In the genomic region with DNA sequence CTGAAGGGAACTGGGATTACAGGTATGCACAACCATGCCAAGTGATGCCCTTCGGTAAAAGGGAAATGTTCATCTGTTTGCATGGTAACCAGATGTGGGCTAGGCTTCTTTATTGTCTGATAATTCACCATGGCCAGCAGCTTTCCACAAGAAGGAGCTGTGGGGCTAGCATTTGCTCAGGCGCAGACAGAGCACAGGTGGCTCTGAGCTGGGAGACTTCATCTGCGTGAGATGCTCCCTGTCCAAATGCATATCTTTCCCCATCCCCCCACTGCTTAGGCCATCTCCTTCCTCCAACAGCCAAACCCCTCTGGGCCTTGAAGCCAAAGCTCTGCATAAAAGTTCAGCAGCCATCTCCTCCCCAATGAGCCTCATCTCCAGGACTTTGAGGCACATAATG, we compare ENCODE assay signal across 11 mouse cellular contexts. TPM values are rescaled to one million over a fixed set of nuclear protein-coding genes. Genes with fewer than 3 reads are reported as not detected.
DNase-seq lines count a peak whose midpoint lies in the region; ATAC-seq lines count a peak whose summit lies in the region.
"Had no signal": no experiment of that assay in that cellular context is flagged by ENCODE, and none has a peak within 500 bp of the region (broad histone marks: within the 10 kb centered on the region; RNA-seq: fewer than 3 reads in every experiment).

No protein-coding gene starts in this region.

- H3K9ac ChIP-seq in hindbrain, embryonic 14.5 days, result no peak overlapping the region
- no peak overlapping the region for H3K9ac ChIP-seq in embryonic facial prominence, embryonic 15.5 days
- no peak overlapping the region for H3K9ac ChIP-seq in midbrain, embryonic 15.5 days

- WGBS in hindbrain, embryonic 10.5 days, result 29% methylated on average over 3 of the region's 3 CpGs
- 24% methylated on average over 3 of the region's 3 CpGs for WGBS in hindbrain, embryonic 14.5 days
- 14% methylated on average over 3 of the region's 3 CpGs for WGBS in embryonic facial prominence, embryonic 15.5 days
- WGBS in midbrain, embryonic 15.5 days, result 15% methylated on average over 3 of the region's 3 CpGs

- H3K27me3 ChIP-seq in hindbrain, embryonic 10.5 days (ENCODE audit: insufficient read depth, poor library complexity, severe bottlenecking), result no peaks in the 10 kb centered on the region
- H3K27me3 ChIP-seq in hindbrain, embryonic 14.5 days (ENCODE audit: control insufficient read depth, insufficient read depth, low read length), result no peaks in the 10 kb centered on the region
- H3K27me3 ChIP-seq in embryonic facial prominence, embryonic 15.5 days, result no peaks in the 10 kb centered on the region
- no peaks in the 10 kb centered on the region for H3K27me3 ChIP-seq in midbrain, embryonic 15.5 days (replicated peaks)

- H3K9me3 ChIP-seq in hindbrain, embryonic 10.5 days, result no peaks in the 10 kb centered on the region
- H3K9me3 ChIP-seq in hindbrain, embryonic 14.5 days (ENCODE audit: control insufficient read depth, low read length), result no peaks in the 10 kb centered on the region
- H3K9me3 ChIP-seq in embryonic facial prominence, embryonic 15.5 days (replicated peaks), result no peaks in the 10 kb centered on the region
- no peaks in the 10 kb centered on the region for H3K9me3 ChIP-seq in midbrain, embryonic 15.5 days

- no peak overlapping the region for H3K4me3 ChIP-seq in hindbrain, embryonic 10.5 days
- no peak overlapping the region for H3K4me3 ChIP-seq in hindbrain, embryonic 14.5 days (replicated peaks; ENCODE audit: low read length)
- H3K4me3 ChIP-seq in embryonic facial prominence, embryonic 15.5 days (replicated peaks), result no peak overlapping the region
- no peak overlapping the region for H3K4me3 ChIP-seq in midbrain, embryonic 15.5 days

- peaks cover 98% of the 10 kb centered on the region for H3K4me1 ChIP-seq in hindbrain, embryonic 10.5 days (replicated peaks)
- peaks cover 68% of the 10 kb centered on the region for H3K4me1 ChIP-seq in hindbrain, embryonic 14.5 days (replicated peaks; ENCODE audit: control insufficient read depth, insufficient read depth, low read length)
- H3K4me1 ChIP-seq in embryonic facial prominence, embryonic 15.5 days, result peaks cover 93% of the 10 kb centered on the region
- H3K4me1 ChIP-seq in midbrain, embryonic 15.5 days, result peaks cover 59% of the 10 kb centered on the region

- intact Hi-C loops in left cerebral cortex, postnatal 10 days (cut with DNase I), result no loop called here
- intact Hi-C loops in heart, postnatal 14 days (cut with DNase I), result no loop called here

- ATAC-seq in hindbrain, embryonic 14.5 days (ENCODE audit: low FRiP score), result no peak
- ATAC-seq in embryonic facial prominence, embryonic 15.5 days (ENCODE audit: insufficient number of reproducible peaks, low FRiP score, low TSS enrichment, low read depth), result no peak
- peak; percentile 25; the same call in 1 of the 2 replicates for ATAC-seq in midbrain, embryonic 15.5 days (replicated peaks)

- DNase-seq in hindbrain, embryonic 10.5 days (ENCODE audit: low spot score), result no peak
- no peak for DNase-seq in hindbrain, embryonic 14.5 days (ENCODE audit: low spot score)
- peak; percentile 67 for DNase-seq in cerebellum, adult 9-11 months
- DNase-seq in left cerebral cortex, postnatal 10 days (ENCODE audit: extremely low spot score in 1 of 2, low spot score in 2 of 2), result no peak
- DNase-seq in heart, postnatal 14 days, result no peak
- no peak for DNase-seq in thymus, adult 18-20 months
- DNase-seq: gastrocnemius, postnatal 25 days; lung, postnatal 14 days had no signal

- H3K36me3 ChIP-seq in hindbrain, embryonic 10.5 days, result peaks cover 21% of the 10 kb centered on the region
- no peaks in the 10 kb centered on the region for H3K36me3 ChIP-seq in hindbrain, embryonic 14.5 days (replicated peaks; ENCODE audit: control insufficient read depth, insufficient read depth)
- H3K36me3 ChIP-seq in embryonic facial prominence, embryonic 15.5 days, result peaks cover 3% of the 10 kb centered on the region; the same call in 1 of the 2 replicates
- no peaks in the 10 kb centered on the region for H3K36me3 ChIP-seq in midbrain, embryonic 15.5 days (replicated peaks)

- H3K4me2 ChIP-seq in hindbrain, embryonic 14.5 days (replicated peaks), result no peak overlapping the region
- H3K4me2 ChIP-seq in embryonic facial prominence, embryonic 15.5 days (replicated peaks), result no peak overlapping the region
- peak overlapping the region; percentile 8; the same call in 1 of the 2 replicates for H3K4me2 ChIP-seq in midbrain, embryonic 15.5 days

- H3K27ac ChIP-seq in hindbrain, embryonic 10.5 days, result 0 out of 2 replicates have a peak overlapping the region, but pooled peaks have one; percentile 57
- no peak overlapping the region for H3K27ac ChIP-seq in hindbrain, embryonic 14.5 days
- H3K27ac ChIP-seq in embryonic facial prominence, embryonic 15.5 days (replicated peaks), result peak overlapping the region; percentile 80
- peak overlapping the region; percentile 41; the same call in 1 of the 2 replicates for H3K27ac ChIP-seq in midbrain, embryonic 15.5 days

RNA-seq across cellular contexts. Expression of gene Boc, which starts 15.6 kb away (rescaled TPM):
- polyA plus RNA-seq in hindbrain, embryonic 10.5 days (2016; fragmentation: Nextera tagmentation; extraction: Ambion mirVana), result 36.0 and 43.9 TPM in 2 replicates
- polyA plus RNA-seq in hindbrain, embryonic 14.5 days (2014; fragmentation: Nextera tagmentation; extraction: Ambion mirVana), result 10.1 and 11.8 TPM in 2 replicates
- polyA plus RNA-seq in embryonic facial prominence, embryonic 15.5 days (2015; fragmentation: Nextera tagmentation; extraction: Ambion mirVana), result 42.3 and 49.1 TPM in 2 replicates
- 11.7 and 15.8 TPM in 2 replicates for polyA plus RNA-seq in midbrain, embryonic 15.5 days (2015; fragmentation: Nextera tagmentation; extraction: Ambion mirVana)
- total RNA-seq in left cerebral cortex, postnatal 10 days (2021), result 10 to 100 TPM; 20.4 to 21.4 TPM
- total RNA-seq in heart, postnatal 14 days (2021), result 1 to 10 TPM; 7.1 to 8.6 TPM
- total RNA-seq: common myeloid progenitor, adult 5-6 weeks had no signal
